Mouse (Mus musculus) heart, embryonic 14.5 days (tissue): ENCODE results near the gene Gnai2. TPM values are rescaled to one million over a fixed set of nuclear protein-coding genes. Genes with fewer than 3 reads are reported as not detected.
"Not testable (repeated sequence)": the region's sequence is repeated elsewhere in the genome, so short reads cannot be mapped to it uniquely, and the experiment has no call there.

ENCODE experiments used
- ATAC-seq: fragments of 200-750 bp; cut with Nextera tagmentation; 2 replicates; pipeline ENCODE4 v1.8.0; 2017; ENCODE audit warnings: low read depth, moderate TSS enrichment; ENCODE audit not compliant: insufficient number of reproducible peaks, insufficient read depth, low FRiP score
- H3K27ac ChIP-seq, 2 experiments: fragments of 200-500 bp in 1 of 2; fragments of 300-500 bp in 1 of 2; sonication (generic) in 1 of 2; replicated peaks in 1 of 2; 2 replicates each; pipeline ENCODE4 v1.5.1; 2012 to 2014; ENCODE audit warnings: low read depth in 2 of 2, low read length in 2 of 2, control low read depth in 1 of 2, mild to moderate bottlenecking in 1 of 2, mixed read lengths in 1 of 2; ENCODE audit not compliant: control insufficient read depth in 1 of 2, insufficient read depth in 1 of 2
- H3K27me3 ChIP-seq: fragments of 300-500 bp; sonication (generic); 2 replicates; pipeline ENCODE4 v1.6.1; 2014; ENCODE audit warnings: mild to moderate bottlenecking, low read length, control low read depth; ENCODE audit not compliant: control insufficient read depth, insufficient read depth
- H3K36me3 ChIP-seq: fragments of 300-500 bp; sonication (generic); 2 replicates; pipeline ENCODE4 v1.6.1; 2014; ENCODE audit warnings: mild to moderate bottlenecking, control low read depth, low read length, mixed read lengths; ENCODE audit not compliant: control insufficient read depth, insufficient read depth
- H3K4me1 ChIP-seq, 2 experiments: fragments of 200-500 bp in 1 of 2; fragments of 300-500 bp in 1 of 2; sonication (generic) in 1 of 2; 2 replicates each; pipeline ENCODE4 v1.6.1; 2012 to 2014; ENCODE audit warnings: low read length in 2 of 2, control low read depth in 1 of 2, mixed read lengths in 1 of 2; ENCODE audit not compliant: control insufficient read depth in 2 of 2, insufficient read depth in 2 of 2
- H3K4me2 ChIP-seq: fragments of 300-500 bp; sonication (generic); 2 replicates; pipeline ENCODE4 v1.6.1; 2014; ENCODE audit warnings: mild to moderate bottlenecking, low read length
- H3K4me3 ChIP-seq, 2 experiments: fragments of 200-500 bp in 1 of 2; fragments of 300-500 bp in 1 of 2; sonication (generic) in 1 of 2; 2 replicates each; pipeline ENCODE4 v1.5.1; 2012 to 2014; ENCODE audit warnings: low read length in 2 of 2, mild to moderate bottlenecking in 2 of 2, control low read depth in 1 of 2, low read depth in 1 of 2, moderate library complexity in 1 of 2; ENCODE audit not compliant: control insufficient read depth in 1 of 2, insufficient read depth in 1 of 2
- H3K9ac ChIP-seq: fragments of 300-500 bp; sonication (generic); 2 replicates; pipeline ENCODE4 v1.6.1; 2014; ENCODE audit warnings: mild to moderate bottlenecking, low read length
- H3K9me3 ChIP-seq: fragments of 300-500 bp; sonication (generic); 2 replicates; pipeline ENCODE4 v1.6.1; 2016; ENCODE audit warnings: low read length, control low read depth; ENCODE audit not compliant: control insufficient read depth
- WGBS: fragments of 180-500 bp; shearing (Covaris S2); extraction: QIAGEN DNeasy Blood & Tissue Kit; methylation state at CpG from one replicate; pipeline ENCODE4 v1.1.7; 2014; 5-methylcytosine and 5-hydroxymethylcytosine counted together
- polyA plus RNA-seq: library from polyadenylated mRNA; unstranded; fragments of >200 nt; fragmentation: Nextera tagmentation; extraction: Ambion mirVana; gene quantifications from 2 replicates; pipeline ENCODE4 v1.2.1, GENCODE M21; 2014

Gnai2 gene
- polyA plus RNA-seq, 1 experiment from 2014 or later: 410 TPM

GRCm38 (mm10) chr9:107569270-107569669 lies 65.9 kb downstream of the Gnai2 start:
- Histone ChIP-seq H3K9ac (peak overlapping the region; percentile 92), H3K9me3 (no peaks in the 10 kb centered on the region), H3K4me2 (peak overlapping the region; percentile 97), H3K4me3 (peak overlapping the region; percentile 77 to 88), H3K27ac (peak overlapping the region; percentile 87 to 92), H3K4me1 (peaks cover 32 to 53% of the 10 kb centered on the region in 2 experiments), H3K36me3 (peaks cover 60% of the 10 kb centered on the region), H3K27me3 (no peaks in the 10 kb centered on the region)
- ATAC-seq: peak; percentile 3; the same call in 1 of the 2 replicates
- WGBS: under 1% methylated on average over 23 of the region's 23 CpGs

- Histone ChIP-seq H3K27ac (peak overlapping the region; percentile 87 to 92), H3K4me2 (peak overlapping the region; percentile 97), H3K27me3 (no peaks in the 10 kb centered on the region), H3K9ac (peak overlapping the region; percentile 92), H3K4me3 (peak overlapping the region; percentile 77 to 88), H3K9me3 (no peaks in the 10 kb centered on the region), H3K4me1 (peaks cover 38 to 60% of the 10 kb centered on the region in 2 experiments), H3K36me3 (peaks cover 62% of the 10 kb centered on the region)
- WGBS: under 1% methylated on average over 41 of the region's 41 CpGs
- ATAC-seq: peak; percentile 72
Measured at GRCm38 (mm10) chr9:107568331-107569261, 66.6 kb downstream of the Gnai2 start.

GRCm38 (mm10) chr9:107567702-107568319 lies 67.4 kb downstream of the Gnai2 start, which contains the start of gene Hyal2:
Gene Hyal2 (plus strand): TSS chr9:107567945.
- Histone ChIP-seq H3K4me3 (peak within 1 kb of the TSS; percentile 77 to 88), H3K27ac (peak within 1 kb of the TSS; percentile 87 to 92), H3K9me3 (no peaks in the 10 kb centered on the region), H3K9ac (peak within 1 kb of the TSS; percentile 92), H3K27me3 (no peaks in the 10 kb centered on the region), H3K4me2 (peak within 1 kb of the TSS; percentile 97), H3K4me1 (peaks cover 38 to 61% of the 10 kb centered on the region in 2 experiments), H3K36me3 (peaks cover 54% of the 10 kb centered on the region)
- WGBS: 8% methylated on average over 18 of the region's 18 CpGs
- no peak for ATAC-seq

GRCm38 (mm10) chr9:107566855-107567254 lies 68.3 kb downstream of the Gnai2 start:
- 54% methylated on average over 3 of the region's 3 CpGs for WGBS

GRCm38 (mm10) chr9:107566041-107566709 lies 69.0 kb downstream of the Gnai2 start:
- ATAC-seq: no peak
- H3K4me3 ChIP-seq: no peak overlapping the region

More at GRCm38 (mm10) chr9:107566855-107567254, 68.3 kb downstream of the Gnai2 start:
- peaks cover 52% of the 10 kb centered on the region for H3K36me3 ChIP-seq
- H3K4me1 ChIP-seq: peaks cover 38 to 61% of the 10 kb centered on the region in 2 experiments
- no peak overlapping the region for H3K9ac ChIP-seq
- H3K27ac ChIP-seq: peak overlapping the region; percentile 87 to 92
- H3K4me2 ChIP-seq: peak overlapping the region; percentile 97
- no peak overlapping the region for H3K4me3 ChIP-seq
- H3K9me3 ChIP-seq: no peaks in the 10 kb centered on the region
- H3K27me3 ChIP-seq: no peaks in the 10 kb centered on the region
- peak; percentile 42; the same call in 1 of the 2 replicates for ATAC-seq

GRCm38 (mm10) chr9:107565556-107565955 lies 69.6 kb downstream of the Gnai2 start:
- Histone ChIP-seq H3K36me3 (peaks cover 52% of the 10 kb centered on the region), H3K27ac (peak overlapping the region in 1 of 2 experiments; percentile 92; a peak in 2 of 4 replicates), H3K4me1 (peaks cover 27 to 50% of the 10 kb centered on the region in 2 experiments), H3K4me2 (peak overlapping the region; percentile 21)
- H3K9ac ChIP-seq, H3K27me3 ChIP-seq, H3K4me3 ChIP-seq, ATAC-seq, H3K9me3 ChIP-seq: not testable (repeated sequence)
- 47% methylated on average over 5 of the region's 5 CpGs for WGBS

More at GRCm38 (mm10) chr9:107566041-107566709, 69.0 kb downstream of the Gnai2 start:
- Histone ChIP-seq H3K4me2 (peak overlapping the region; percentile 97), H3K27ac (peak overlapping the region; percentile 75 to 92), H3K9ac (0 out of 2 replicates have a peak overlapping the region, but pooled peaks have one; percentile 35), H3K27me3 (no peaks in the 10 kb centered on the region), H3K9me3 (no peaks in the 10 kb centered on the region), H3K4me1 (peaks cover 33 to 56% of the 10 kb centered on the region in 2 experiments), H3K36me3 (peaks cover 52% of the 10 kb centered on the region)
- WGBS: 46% methylated on average over 15 of the region's 15 CpGs
